Mouse (Mus musculus): ENCODE measurements at regions not wholly inside any gene's neighbourhood (a gene's known extent, or its start where the extent isn't known, plus 50 kb on each side); places are given as distances from the start of the nearest gene placed in this dataset.

DNA sequence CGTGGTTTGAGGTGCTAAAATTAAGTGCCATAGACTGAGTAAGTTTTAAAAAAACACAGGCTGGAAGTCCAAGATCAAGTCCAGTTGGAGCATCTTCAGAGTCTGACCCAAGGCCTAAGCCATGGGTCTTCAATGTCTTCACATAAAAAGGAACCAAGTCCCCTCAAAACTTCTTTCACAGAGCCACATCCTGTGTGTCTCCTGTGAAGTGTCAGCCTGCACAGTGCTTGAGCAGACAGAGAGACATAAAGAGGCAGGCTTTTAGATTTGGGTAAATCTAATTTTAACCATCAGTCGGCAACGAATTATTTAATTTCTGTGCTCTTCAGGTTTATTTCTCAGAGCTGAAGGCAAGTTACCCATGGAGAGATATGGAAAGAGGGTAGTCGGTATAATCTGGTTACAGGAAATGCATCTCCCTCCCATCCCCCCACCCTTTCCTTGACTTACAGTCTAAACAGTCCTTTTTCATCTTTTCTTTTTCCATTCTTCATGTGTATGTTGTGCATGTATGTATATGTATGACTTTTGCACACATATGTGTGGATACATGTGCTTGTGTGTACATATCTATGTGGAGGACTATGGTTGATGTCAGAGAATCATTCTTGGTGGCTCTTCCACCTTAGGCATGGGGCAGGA, 75.1 kb upstream of the Cxcr4 start:
- no peak for DNase-seq

DNA sequence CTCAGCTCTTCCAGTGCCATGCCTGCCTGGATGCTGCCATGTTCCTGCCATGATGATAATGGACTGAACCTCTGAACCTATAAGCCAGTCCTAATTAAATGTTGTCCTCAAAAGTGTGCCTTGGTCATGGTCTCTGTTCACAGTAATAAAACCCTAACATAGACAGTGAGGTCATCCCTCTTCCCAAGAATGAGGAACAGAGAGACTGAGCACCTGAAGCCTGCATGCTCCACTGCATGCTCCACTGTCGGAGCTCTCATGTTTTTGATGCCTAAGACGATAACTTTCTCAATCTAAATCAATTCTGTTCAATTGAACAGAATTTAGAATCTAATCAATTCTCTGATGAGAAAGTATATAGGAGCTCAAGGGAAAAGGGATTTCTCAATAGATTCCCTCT, 71.1 kb upstream of the Cxcr4 start:
- no peak for DNase-seq

DNA sequence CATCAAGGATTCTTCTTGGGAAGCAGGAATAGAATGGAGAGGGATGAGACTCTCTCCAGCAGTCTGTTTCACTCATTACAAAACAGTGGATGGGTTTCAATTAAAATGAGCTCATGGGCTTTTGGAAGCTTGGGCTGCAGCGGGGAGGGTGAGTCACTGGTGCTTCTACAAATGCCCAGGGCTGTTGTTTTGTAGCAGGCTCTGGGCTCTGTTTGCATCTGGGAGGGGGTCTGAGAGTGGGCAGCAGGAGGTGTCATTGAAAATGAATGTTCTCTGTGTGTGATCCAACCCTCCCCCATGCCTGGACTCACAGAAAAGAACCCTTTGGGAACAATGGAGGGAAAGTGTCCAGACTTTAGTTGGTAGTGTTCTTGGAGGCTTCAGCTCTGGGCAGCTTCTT, 67.8 kb upstream of the Cxcr4 start:
- DNase-seq, result no peak

DNA sequence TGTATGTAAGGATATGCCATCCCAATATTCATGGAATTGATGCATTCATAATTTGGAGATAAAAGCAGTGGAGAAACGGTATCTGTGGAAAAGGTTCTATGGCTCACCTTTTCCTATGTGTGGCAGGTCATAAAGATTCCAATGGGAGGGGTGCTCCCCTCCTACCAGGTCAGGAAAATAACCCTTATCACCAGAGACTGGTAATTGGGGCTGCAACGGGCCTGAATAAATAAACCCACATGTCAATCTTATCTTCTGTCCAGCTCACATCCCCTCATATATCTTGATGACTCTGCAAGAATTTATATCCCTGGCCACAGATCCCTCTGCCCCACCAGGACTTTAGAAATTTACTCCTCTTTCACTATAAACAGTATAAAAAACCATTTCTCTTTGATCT, 66.7 kb upstream of the Cxcr4 start:
- DNase-seq, result no peak

DNA sequence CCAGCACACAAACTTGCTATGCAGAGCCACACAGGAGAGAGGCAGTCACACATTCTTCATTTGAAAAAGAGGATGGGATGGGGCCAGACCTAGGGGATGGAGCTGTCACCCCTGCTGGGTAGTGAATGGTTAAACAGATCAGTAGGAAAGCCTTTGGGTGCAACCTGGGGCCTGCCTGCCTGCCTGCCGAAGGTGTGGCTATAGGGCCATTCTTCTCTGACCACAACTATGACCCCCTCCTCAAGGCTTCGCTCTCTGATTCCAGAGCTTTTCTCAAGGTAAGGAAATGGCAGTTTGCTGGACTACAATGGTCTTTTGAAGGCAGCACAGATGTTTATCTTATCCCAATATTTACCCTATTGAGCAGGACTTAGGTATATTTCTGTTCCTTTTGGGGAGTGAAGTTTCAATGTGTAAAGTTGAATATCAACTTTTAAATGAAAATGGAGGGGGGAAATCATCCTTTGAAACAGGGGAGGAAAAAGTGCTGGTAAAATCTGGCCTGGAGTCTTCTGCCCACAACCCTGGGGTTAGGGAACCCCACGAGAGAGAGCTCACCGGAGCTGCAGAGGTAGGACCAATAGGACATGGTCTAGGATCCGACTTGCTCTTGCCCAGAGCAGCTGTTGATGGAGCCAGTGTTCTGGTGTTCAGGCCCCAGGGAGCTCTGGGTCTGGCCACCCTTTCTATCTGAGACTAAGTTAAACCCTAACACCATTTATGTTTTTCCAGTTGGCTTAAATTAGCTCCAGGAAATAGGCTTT, 62.2 kb upstream of the Cxcr4 start:
- DNase-seq, result no peak

DNA sequence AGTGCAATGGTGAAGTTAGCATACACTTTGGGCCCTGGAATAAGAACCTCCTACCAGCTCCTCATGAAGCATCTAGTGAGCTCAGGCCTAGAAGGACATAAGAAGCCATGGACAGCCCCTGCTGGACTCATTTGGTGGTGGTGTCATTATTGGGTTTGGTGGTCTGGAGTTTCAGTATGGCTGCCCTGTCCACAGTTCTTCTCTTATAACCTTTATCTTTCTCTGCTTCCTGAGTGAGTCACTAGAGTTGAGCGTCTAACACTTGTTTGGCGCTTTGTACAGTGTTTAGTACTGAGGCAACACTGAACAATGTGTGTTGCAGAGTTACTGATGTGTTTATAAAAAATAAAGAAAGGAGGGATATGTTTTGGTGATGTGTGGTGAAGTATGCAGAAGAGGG, 58.5 kb upstream of the Cxcr4 start:
- DNase-seq, result no peak

DNA sequence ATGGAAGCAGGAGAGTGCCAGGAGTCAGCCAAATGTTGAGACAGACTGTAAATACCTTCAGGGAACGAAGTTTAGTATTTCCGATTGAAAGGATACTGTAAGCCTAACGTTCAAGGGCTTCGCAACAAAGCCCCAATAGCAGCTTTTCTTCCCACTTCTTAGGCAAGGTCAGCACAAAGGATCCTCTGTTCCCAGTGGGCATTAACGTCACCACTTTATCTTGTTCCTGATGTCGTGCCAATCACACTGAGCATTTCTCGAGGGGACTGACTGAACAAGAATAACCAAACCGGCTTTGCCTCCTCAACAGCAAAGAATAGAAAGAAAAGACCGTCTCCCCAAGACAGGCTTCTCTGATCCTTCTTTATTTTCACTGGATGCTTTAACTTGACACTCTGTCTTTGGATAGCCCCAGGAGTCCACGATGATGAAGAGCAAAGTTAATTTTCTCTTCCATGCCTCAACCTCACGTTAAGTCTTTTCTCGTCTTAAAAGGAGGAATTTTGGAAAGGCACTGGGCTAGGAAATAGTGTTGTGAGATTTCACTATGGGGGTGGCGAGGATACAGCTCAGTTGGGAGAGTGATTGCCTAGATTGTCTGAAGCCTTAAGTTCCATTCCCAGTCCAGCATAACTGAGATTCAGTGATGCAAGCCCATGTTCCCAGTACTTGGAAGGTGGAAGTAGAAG, 57.5 kb upstream of the Cxcr4 start:
- no peak for DNase-seq

DNA sequence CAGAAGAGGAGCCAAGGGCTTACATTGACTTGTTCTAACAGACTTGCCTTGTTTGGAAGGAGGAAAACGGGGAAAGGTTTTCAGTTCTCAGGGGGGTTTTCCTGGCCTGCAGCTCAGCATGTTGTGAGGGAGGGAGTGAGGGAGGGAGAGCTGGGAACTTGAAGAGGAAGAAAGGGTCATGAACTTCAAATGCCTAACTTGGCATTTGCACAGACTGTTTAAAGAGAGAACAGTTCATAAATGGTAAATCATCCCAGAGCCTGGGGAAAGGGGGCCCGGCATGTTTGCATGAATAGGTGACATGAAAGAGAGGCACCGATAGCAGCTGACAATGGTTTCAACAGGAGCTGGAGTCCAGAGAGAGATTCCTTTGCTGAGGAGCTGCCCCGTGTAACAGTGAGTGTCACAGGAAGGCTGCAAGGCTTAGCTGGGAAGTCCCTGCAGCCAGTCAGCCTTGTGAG, 51.3 kb upstream of the Cxcr4 start:
- DNase-seq, result no peak

DNA sequence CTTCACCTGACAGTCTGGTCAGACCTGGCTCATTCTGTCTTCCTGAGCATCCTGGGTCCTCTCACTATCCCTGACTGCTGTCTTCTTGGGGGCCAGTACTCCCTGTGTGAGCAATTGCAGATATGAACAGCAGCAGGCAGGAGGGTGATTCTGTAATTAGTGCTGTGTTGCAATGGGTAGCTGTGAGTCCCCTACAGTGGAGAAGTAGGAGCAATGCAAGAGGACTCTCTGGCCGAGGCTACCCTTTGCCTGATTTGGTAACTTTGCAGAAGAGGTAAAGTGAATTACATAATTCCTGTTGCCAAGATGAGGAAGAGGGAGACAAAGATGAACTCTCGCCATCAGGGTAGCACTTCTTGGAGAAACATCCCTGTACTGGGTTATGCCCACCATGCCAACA, 50.1 kb upstream of the Cxcr4 start:
- DNase-seq, result no peak
